Mouse (Mus musculus): ENCODE measurements around the gene Rdh13.
A peak's percentile ranks its signal among the peaks of the same experiment; 100 is the strongest.
"Not testable (repeated sequence)": the region's sequence is repeated elsewhere in the genome, so short reads cannot be mapped to it uniquely, and the experiment has no call there.

The Rdh13 gene

GRCm38 (mm10) chr7:4432026-4432425 is 13.4 kb downstream of the Rdh13 start:
- DNase-seq (ENCODE audit: low read depth, low spot score), result no peak

DNA sequence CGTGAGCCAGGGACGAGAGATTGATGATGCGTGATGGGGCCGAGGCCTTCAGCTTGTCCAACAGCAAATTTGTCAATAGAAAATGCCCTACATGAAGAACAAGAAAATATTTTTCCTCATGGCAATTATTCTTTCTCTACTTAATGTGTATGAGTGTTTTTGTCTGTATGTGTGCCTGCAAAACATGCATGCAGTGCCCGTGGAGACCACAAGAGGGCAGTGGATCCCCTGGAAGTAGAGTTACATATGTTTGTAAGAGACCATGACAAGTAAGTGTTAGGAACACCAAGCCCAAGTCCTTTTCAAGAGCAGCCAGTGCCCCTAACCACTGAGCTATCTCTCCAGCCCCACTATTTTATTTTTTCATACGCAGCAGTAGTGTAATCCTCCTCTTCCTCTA is 13.9 kb downstream of the Rdh13 start:
- DNase-seq (ENCODE audit: low read depth, low spot score), result peak; percentile 24

GRCm38 (mm10) chr7:4430246-4430844 is 15.1 kb downstream of the Rdh13 start:
- DNase-seq (ENCODE audit: low read depth, low spot score), result no peak

GRCm38 (mm10) chr7:4427161-4427912 is 18.1 kb downstream of the Rdh13 start:
- peak; percentile 77 for DNase-seq (ENCODE audit: low read depth, low spot score)

- no peak for DNase-seq (ENCODE audit: low read depth, low spot score)
Measured at GRCm38 (mm10) chr7:4420230-4420629, 25.2 kb downstream of the Rdh13 start.

DNA sequence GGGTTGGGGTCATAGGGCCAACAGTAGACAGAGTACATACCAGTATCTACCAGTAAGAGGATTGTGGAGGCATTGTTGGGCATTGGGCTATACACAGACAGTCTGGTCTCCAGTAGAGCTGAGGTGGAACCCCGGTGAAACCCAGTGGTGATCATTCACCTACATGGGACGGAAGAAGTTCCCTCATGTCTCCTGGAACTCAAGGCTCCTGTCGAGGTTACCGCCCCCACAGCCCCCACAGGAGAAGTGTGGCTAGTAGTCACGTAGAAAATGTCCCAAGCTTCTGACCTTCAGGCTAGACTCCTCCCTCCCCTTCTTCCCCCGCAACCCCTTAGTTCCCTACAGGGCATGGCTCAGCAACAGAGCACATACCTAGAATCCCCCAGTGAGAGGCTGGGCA is 25.8 kb downstream of the Rdh13 start:
- no peak for DNase-seq (ENCODE audit: low read depth, low spot score)

- DNase-seq (ENCODE audit: low read depth, low spot score), result not testable (repeated sequence)
Measured at GRCm38 (mm10) chr7:4412406-4412805, 33.0 kb downstream of the Rdh13 start.

DNA sequence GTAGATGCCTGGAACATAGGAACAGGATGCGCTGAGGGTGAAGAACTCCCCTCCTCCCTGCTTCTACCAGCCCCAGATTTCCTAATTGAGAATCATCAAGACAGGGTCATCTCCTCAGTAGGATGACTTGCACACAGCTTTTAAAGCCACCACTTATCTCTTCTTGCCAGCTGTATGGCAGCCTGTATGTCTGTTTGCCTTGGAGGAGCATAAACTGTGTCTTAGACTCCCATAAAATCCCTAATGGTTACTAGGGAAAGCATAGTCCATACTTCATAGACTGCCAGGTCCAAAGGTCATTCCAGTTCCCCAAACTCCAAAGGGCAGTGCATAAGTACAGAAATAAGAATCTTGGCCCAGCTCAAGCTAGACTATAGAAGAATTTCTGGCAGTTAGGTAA is 47.7 kb downstream of the Rdh13 start, which contains the start of gene Gp6:
Gene Gp6, minus strand, starts transcription at position 15 of the 400 bp plus-strand sequence.
- DNase-seq (ENCODE audit: low read depth, low spot score), result no peak

All from brain, embryonic 18.5 days (tissue).